Mouse (Mus musculus): ENCODE data around the gene Barx2. TPM values are rescaled to one million over a fixed set of nuclear protein-coding genes. Genes with fewer than 3 reads are reported as not detected.

Barx2 gene
- polyA plus RNA-seq, 1 experiment from 2014 or later: 0.17 TPM

Other genes starting within 250 kb of the Barx2 start
- 8.7 and 11.7 TPM in 2 replicates for gene Arhgap32, start 202.7 kb upstream of the Barx2 start, polyA plus RNA-seq (2015; fragmentation: Nextera tagmentation; extraction: Ambion mirVana)